Mouse (Mus musculus) bone marrow, adult 2 months (tissue): Measurements from ENCODE around the gene Elmsan1.

ENCODE experiments used
- CTCF ChIP-seq: fragments of 200-500 bp; IDR thresholded peaks from 2 replicates; pipeline ENCODE4 v1.5.1; 2011; ENCODE audit warnings: low read length, control low read depth; ENCODE audit not compliant: control insufficient read depth, insufficient read depth
- POLR2A ChIP-seq: fragments of 200-500 bp; IDR thresholded peaks from 2 replicates; pipeline ENCODE4 v1.6.1; 2011; ENCODE audit warnings: low read depth, mild to moderate bottlenecking, control low read depth, low read length, borderline replicate concordance; ENCODE audit not compliant: control insufficient read depth

GRCm38 (mm10) chr12:84113676-84114075 is 105.0 kb downstream of the Elmsan1 start:
- TF ChIP-seq POLR2A = no peak
- no peak for TF ChIP-seq CTCF
